Mouse (Mus musculus) T-helper 17 cell (primary cell): ENCODE measurements around the gene Rbm38.

ENCODE experiments used
- in situ Hi-C, 2 experiments: fragments of 300-600 bp; cut with MboI, MseI; formaldehyde crosslinking; loops; 1 replicate in 1 of 2; 2 replicates in 1 of 2; pipeline ENCODE4 v1.15.1; 2025; ENCODE audit warnings: high pct_unique_total_duplicates in 2 of 2

Gene Rbm38

DNA sequence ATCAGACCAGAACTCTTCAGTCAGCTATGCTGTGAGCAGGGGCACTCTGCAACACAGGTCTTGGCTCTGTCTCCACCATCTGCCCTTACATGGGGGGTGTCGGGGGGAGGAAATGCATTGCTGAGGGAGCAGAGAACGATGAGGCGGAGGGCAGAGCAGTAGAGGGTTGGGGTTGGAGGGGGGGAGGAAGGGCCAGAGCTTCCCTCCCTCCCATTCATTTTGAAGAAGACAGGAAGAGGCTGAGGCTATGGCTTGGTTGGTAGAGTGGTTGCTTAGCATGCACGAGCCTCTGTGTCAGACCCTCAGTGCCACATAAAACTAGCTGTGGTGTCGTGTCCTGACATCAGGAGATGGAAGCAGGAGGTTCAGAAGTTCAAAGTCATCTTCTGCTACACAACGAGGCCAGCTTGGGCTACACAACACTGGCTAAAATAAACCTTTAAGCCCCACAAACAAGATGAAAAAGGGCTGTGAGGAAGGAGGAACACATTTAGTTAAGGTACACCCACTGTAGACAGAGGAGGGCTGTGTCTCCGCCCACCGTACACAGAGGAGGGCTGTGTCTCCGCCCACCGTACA is 36.1 kb downstream of the Rbm38 start:
- in situ Hi-C loops = no loop called here

DNA sequence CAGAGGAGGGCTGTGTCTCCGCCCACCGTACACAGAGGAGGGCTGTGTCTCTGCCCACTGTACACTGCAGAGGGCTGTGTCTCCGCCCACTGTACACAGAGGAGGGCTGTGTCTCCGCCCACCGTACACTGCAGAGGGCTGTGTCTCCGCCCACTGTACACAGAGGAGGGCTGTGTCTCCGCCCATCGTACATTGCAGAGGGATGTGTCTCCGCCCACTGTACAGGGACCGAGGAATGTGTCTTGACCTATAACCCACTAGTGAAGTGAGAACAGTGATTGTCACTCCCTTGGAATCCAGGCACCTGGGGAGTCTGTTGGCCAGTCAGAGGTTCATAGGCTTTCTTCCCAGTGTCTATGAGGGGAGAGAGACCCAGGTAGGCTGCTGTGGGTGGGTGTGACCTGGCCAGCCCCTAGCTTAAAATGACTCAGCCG is 36.6 kb downstream of the Rbm38 start:
- in situ Hi-C loops = no loop called here

DNA sequence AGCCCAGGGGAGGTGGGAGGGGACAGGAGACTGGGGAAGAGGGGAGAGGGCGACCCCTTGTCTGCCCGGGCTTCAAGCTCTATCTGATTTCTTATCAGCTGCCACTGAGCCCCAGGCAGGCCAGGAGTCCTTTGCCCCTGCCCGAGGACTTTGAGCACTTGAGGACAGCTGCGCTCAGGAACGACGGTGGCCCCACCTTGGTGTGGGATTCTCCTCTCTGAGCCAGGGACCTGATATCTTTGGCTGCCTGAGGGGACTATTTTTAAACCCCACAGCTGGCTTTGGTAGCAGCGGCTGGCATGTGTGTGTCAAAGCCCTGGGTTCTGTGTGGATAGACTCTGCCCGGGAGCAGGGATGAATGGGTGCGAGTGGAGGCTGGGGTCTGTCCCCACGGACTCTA is 37.3 kb downstream of the Rbm38 start:
- in situ Hi-C loops = no loop called here

DNA sequence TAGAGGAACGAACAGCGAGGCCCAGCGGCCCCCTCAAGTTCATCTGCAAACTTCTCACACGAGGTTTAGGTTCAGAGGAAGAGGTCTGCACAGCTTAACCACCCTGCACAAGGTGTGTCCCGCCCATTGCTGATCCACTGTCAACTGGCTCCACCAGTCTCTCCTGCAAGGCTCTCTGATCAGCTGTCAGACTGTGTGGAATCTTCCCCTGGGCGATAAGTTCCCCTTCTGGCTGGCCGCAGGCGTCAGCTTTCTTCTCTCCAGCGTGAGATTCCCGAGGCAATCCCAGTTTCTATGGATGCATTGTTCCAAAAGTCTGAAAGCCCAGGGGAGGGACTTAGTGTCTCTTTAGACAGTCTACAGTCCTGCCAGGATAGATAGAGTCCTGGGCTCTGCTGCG is 38.0 kb downstream of the Rbm38 start:
- in situ Hi-C loops = no loop called here

DNA sequence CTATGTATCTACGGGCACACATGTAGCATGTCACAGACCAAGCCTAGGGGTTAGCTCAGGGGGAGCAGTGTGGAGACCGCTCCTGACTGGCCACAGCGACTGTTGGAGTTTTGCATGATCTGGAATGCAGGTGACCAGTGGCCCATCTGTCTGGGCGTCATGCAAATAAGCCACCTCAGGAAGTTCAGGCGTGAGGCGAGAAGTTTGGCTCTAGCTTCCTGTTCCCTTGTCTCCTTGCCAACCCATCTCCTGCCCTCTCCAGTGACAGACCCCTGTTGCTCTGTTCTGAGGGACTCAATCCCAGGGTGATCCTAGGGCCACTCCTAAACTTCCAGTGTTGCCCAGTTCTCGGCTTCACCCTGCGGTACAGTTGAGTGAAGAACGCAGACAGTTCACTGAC is 40.2 kb downstream of the Rbm38 start:
- in situ Hi-C loops = no loop called here

DNA sequence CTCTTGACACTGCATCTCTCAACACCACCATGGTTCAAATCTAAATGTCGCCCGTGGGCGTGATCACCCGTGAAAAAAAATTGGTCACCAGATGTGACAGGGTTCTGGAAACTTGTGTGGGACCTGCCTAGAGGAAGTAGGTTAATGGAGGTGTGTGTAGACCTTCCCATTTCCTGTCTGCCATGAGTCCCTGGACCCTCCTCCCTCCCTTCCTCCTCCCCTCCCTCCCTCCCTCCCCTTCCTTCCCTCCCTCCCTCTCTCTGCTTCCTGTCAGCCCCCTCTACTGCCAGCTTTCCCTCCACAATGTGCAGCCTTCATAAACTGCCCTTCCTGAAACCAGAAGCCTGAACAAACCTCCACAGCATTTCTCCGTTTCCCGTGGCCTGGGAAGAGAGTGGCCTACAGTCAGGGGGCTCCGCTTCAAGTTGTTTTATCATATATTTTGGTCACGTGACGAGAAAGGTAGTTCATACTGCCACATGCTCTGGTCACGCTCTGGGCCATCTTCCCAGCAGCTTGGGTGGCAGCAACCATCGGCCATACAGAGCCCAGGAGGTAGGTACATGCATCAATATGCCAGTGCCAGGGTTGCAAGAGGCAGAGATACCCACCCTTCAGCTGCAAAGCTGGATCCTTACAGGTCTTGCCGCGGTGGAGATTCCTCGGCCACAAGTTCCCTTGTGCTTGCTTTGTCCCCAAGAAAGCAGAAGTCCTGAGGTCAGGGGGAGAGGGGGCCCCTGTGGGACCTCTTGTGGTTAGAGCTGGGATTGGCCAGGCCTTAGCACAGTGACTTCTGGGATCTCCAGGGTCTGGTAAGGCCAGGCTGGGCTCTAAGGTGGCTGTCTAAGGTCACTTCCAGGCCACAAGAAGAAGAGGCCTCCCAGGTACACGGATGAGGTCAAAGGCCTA is 41.4 kb downstream of the Rbm38 start:
- in situ Hi-C loops = no loop called here

DNA sequence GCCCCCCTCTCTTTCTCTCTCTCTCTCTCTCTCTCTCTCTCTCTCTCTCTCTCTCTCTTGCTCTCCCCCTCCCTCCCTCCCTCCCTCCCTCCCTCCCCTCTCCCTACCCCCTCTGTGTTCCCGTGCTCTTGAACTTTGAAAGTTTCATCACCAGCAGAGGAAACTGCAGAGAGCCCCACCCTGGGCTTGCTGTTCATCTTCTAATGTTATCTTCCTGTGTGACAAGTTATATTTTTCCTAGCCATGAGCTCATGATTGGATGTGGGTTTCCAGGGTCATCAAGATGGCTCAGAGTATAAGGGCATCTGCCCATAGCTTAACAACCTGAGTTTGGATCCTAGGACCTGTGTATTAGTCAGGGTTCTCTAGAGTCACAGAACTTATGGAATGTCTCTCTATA is 42.9 kb downstream of the Rbm38 start:
- in situ Hi-C loops = no loop called here

DNA sequence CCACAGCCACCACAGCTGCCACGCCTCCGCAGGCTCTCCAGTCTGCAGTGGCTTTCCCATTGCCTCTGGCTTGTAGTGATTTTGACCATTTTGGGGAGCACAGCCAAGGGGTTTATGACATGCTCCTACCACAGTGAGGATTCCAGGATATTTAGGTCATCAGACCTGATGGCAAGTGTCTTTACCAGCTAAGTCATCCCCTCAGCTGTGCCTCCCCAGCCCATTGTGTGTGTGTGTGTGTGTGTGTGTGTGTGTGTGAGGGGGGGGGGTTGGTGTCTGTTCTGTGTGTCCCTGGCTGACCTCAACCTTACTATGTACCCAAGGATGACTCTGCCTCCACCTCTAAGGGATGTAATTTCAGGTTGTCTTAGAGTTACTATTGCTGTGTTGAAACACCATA is 44.6 kb downstream of the Rbm38 start:
- in situ Hi-C loops = no loop called here

DNA sequence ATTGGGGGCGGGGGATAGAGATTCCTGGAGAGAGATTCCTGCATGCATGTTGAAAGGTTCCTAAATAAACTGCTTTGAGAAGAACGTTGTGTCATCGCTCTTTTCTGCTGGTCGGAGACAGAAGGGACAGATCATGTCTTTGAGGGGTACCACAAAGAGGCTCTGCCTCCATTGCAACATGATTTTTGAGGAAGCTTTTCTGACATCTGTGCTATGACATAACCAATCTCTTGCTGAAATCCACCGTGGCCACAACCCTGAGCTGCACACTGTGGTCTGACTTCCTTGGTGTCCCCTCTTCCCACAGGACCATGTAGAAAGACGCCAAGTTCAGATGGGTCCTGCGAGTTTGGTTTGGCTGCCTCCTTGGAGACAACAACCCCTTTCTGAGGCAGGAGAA is 52.6 kb downstream of the Rbm38 start:
- in situ Hi-C loops = no loop called here

DNA sequence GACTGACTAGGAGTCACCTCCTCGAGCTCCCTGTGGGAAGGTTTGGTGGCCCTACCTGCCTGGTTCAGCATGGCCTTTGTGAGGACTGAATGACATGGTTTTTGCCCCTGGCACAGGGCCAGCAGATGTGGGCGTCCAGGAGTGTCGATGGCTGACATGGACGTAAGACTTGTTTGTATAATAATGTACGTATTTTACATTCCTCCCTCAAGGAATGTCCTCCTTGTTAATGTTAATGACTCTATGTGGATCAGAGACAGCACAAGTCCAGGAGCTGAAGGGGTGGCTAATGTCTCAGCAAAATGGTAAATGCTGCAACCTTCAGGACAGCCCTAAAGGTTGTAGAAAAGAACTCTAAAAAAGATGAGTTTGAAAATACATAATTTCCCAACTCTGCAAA is 53.4 kb downstream of the Rbm38 start:
- in situ Hi-C loops = no loop called here

DNA sequence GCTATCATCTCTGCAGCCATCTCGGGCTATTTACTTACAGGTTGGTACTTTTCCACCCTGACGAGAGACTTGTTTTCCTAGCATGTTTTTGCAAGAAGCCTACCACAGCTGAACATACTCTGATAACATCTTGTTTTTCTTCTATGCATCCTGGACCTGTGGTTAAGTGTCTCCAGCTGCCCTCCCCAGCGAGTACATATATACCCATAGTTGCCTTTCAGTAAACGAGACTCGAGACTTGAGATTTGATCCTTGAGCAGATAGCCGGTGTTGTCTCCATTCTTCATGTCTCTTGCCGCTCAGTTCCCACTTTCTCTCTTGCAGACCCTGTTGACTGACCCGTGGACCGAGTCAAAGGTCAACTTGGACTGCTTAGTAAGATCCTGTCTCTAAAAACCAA is 56.6 kb downstream of the Rbm38 start:
- in situ Hi-C loops = loop anchor here in 1 of 2 experiments (5.0 kb wide), 1 partner anchor 235 kb away; no protein-coding TSS in a partner anchor

DNA sequence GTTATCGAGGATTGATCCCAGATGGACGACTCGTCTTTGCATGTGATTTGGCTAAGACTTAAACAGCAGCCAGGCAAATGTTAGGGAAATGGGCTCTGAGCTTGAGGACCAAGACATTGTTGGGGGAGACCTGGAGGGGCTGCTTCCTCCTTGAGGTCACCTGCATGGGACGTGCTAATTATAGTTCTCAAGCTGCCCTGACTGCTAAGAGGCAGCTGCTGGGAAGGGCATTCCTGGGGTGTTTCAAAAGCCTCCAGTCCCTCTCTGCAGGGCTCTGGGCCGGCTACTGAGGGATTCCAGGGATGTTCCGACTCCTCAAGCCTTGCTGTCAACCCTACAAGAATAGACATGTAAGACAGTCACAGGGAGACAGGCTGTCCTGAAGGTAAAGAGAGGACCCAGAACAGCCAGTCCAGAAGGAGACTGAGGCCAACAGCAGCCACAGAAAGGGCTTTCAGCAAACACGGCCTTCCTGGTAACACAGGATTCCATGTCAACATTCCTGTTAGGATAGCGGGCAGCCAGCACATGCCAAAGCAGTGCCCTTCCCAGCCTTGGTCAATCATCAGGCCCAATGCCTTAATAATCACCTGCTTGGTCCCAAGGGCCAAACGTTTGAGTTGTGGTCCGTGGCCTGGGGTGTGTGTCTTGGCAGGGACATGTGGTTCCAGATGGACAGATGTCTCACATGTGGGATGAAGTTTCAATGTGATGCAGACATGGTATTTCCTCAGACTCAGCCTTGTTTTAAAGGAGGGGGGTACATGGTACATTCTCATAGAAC is 59.7 kb downstream of the Rbm38 start:
- in situ Hi-C loops = loop anchor here (5.0 to 10.0 kb wide), 3 partner anchors 78 to 645 kb away; partner anchors contain the start of gene Rae1 (in 2 of the 2)

DNA sequence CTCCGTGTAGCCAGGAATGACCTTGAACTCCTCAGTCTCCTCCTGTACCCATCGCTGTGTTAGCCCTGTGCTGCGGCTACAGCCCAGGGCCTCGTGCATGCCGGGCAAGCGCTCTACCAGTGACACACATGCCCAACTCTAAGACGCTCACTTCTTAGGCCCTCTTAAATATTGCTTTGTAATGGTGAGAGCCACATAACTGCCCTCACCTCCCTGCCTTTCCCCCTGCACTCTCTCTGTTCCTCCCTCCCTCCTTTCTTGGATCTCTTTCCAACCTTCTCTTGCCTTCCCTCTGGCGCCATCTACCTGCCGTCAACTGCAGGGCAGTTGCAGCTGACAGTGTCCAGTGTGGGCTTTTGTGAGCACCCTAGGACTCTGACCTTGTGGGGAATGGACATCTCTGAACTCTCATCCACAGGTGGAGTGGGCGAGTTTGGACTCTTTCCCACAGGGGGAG is 60.5 kb downstream of the Rbm38 start:
- in situ Hi-C loops = loop anchor here (5.0 to 10.0 kb wide), 2 partner anchors 79 to 646 kb away; partner anchors contain the start of gene Rae1 (in 2 of the 2)

DNA sequence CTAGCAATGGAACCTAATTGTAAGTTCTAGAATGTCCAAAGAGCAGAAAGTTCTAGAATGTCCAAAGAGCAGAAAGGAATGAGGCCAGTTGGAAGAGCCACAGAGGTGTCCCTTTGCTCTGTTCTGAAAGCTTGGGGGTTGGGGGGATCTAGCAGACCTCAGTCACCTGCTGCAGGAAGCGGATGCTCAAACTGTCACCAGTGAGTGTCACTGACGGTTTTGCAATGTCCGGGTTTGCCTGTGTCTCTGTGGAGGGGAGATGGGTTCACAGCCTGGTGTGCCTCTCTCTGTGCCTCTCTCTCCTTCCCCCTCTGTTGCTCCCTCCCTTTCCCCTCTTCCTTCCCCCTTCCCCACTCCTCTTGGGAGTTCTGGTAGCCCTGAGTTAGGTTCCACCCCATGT is 62.4 kb downstream of the Rbm38 start:
- in situ Hi-C loops = loop anchor here (5.0 to 10.0 kb wide), 2 partner anchors 80 to 648 kb away; partner anchors contain the start of gene Rae1 (in 2 of the 2)

DNA sequence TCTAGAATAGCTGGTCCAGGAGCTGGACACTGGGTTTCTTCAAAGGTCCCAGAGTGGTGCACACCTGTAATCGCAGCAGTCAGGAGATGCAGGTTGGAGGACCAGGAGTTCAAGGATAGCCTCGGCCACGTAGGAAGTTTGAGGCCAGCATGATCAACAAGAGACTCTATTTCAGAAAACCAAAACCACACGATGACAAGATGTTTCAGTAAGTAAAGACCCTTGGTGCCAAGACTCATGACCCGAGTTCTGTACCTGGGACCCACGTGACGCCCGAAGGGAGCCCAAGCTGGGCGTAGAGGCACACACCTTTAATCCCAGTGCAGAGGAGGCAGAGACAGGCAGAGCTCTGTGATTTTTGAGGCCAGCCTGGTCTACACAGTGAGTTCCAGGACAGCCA is 62.8 kb downstream of the Rbm38 start:
- in situ Hi-C loops = loop anchor here (5.0 to 10.0 kb wide), 2 partner anchors 81 to 648 kb away; partner anchors contain the start of gene Rae1 (in 2 of the 2)

DNA sequence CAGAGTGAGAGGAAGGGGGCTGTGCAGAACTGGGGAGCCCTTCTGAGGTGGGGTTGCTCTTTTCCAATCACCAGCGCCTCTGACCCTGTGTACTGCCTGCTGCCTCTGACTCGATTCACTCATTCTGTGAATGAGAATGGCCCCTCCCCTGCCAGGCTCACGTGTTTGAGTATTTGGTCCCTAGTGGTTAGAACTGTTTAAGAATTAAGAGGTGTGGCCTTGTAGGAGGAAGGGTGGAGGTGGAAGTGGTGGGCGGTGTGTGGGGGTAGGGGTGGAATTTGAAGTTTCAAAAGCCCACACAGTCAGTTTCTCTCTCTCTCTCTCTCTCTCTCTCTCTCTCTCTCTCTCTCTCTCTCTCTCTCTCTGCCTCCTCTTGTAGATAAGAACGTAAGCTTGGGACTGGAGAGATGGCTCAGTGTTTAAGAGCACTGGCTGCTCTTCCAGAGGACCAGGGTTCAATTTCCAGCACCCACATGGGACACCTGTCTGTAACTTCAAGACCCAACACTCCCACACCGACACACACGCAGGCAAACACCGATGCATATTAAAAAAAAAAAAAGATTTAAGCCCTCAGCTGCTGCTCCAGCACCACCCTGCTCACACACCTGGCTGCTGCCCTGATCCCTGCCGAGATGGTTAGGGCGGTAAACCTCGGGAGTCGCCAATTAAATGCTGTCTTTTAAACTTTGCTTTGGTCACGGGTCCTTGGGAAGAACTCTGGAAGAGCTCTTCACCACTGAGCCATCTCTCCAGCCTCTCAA is 63.6 kb downstream of the Rbm38 start:
- in situ Hi-C loops = loop anchor here (5.0 to 10.0 kb wide), 2 partner anchors 82 to 649 kb away; partner anchors contain the start of gene Rae1 (in 2 of the 2)
